Mouse (Mus musculus): ENCODE measurements around the gene Gm14085. TPM values are rescaled to one million over a fixed set of nuclear protein-coding genes. Genes with fewer than 3 reads are reported as not detected.
A peak's percentile ranks its signal among the peaks of the same experiment; 100 is the strongest.
"Not testable (repeated sequence)": the region's sequence is repeated elsewhere in the genome, so short reads cannot be mapped to it uniquely, and the experiment has no call there.

The Gm14085 gene
- polyA plus RNA-seq, 1 experiment from 2014 or later, result 0.53 TPM

DNA sequence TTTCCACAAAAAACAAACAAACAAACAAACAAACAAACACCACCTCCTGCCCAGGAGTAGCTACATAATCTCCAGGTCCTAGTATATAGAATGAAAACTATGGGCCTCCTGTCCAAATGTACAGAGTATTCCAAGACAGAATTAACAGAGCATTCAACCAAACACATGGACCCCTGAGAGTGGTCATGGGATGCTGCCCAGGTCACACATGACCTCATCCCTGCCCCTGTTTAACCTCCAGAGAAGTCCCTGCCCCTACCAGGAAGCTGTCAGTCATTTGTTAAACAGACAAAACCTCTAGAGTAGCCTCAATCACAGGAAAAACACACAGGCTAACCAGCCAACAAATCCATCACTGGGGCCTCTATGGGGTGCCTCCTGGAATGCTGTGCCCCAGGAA lies 8.2 kb upstream of the Gm14085 start:
- no peak overlapping the region for H3K4me3 ChIP-seq (ENCODE audit: low read length)
- H3K27me3 ChIP-seq (replicated peaks; ENCODE audit: control insufficient read depth, insufficient read depth, low read length), result no peaks in the 10 kb centered on the region
- H3K4me2 ChIP-seq (ENCODE audit: low read depth, low read length), result no peak overlapping the region
- H3K9ac ChIP-seq (ENCODE audit: low read depth, low read length), result no peak overlapping the region
- no peak overlapping the region for H3K27ac ChIP-seq (ENCODE audit: low read length)
- no peaks in the 10 kb centered on the region for H3K36me3 ChIP-seq (ENCODE audit: control insufficient read depth, insufficient read depth, low read length)
- H3K4me1 ChIP-seq (ENCODE audit: control insufficient read depth, insufficient read depth, low read length), result no peaks in the 10 kb centered on the region
- H3K9me3 ChIP-seq (ENCODE audit: control insufficient read depth, low read length), result no peaks in the 10 kb centered on the region
- ATAC-seq, result no peak

DNA sequence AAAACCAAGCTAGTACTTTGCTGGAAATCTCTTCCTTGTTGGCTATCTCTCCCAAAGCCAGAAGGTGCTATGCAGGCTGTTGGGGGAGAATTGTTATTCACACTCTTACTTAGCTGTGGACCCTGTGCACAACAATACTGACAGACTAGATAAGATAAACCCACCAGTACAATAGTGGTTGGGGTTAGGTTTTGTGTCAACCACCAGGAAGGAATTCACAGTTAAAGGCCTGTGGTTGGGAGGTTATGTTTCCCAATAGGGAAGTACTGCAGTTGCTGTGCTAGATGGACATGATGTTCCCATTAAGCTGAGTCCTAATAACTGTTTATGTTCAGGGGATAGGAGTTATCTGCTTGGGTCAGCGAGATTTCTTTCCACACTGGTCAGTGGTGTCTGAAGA lies 954 bp upstream of the Gm14085 start:
- H3K4me2 ChIP-seq (ENCODE audit: low read depth, low read length); H3K4me1 ChIP-seq (ENCODE audit: control insufficient read depth, insufficient read depth, low read length); H3K27ac ChIP-seq (ENCODE audit: low read length); H3K36me3 ChIP-seq (ENCODE audit: control insufficient read depth, insufficient read depth, low read length); H3K9me3 ChIP-seq (ENCODE audit: control insufficient read depth, low read length); H3K4me3 ChIP-seq (ENCODE audit: low read length); H3K27me3 ChIP-seq (replicated peaks; ENCODE audit: control insufficient read depth, insufficient read depth, low read length); H3K9ac ChIP-seq (ENCODE audit: low read depth, low read length); ATAC-seq: not testable (repeated sequence)
- WGBS, result 74% methylated on average over 1 of the region's 1 CpGs

DNA sequence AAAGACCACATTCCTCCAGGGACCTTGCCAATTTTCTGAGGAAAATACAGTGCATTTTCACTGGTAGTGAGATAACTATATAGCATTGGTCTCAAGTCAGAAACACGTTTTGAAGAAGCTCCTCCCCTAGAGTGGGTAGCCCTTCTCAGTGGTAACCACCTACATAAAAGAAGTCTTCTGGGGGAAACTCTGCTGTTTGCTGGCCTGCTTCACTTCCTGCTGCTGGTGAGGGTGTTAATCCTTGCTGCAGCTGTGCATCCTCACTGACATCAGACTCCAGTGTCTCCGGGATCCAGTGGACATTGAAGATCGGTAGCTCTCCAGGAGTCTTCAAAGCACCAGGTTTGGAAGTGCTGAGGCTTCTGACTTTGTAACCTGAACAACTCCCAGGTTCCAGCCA lies 913 bp downstream of the Gm14085 start:
- not testable (repeated sequence) for H3K4me1 ChIP-seq (ENCODE audit: control insufficient read depth, insufficient read depth, low read length); H3K36me3 ChIP-seq (ENCODE audit: control insufficient read depth, insufficient read depth, low read length); H3K27me3 ChIP-seq (replicated peaks; ENCODE audit: control insufficient read depth, insufficient read depth, low read length); H3K27ac ChIP-seq (ENCODE audit: low read length); H3K4me3 ChIP-seq (ENCODE audit: low read length); H3K9ac ChIP-seq (ENCODE audit: low read depth, low read length); H3K4me2 ChIP-seq (ENCODE audit: low read depth, low read length); H3K9me3 ChIP-seq (ENCODE audit: control insufficient read depth, low read length)
- ATAC-seq, result peak; percentile 37
- WGBS, result 36% methylated on average over 1 of the region's 3 CpGs

DNA sequence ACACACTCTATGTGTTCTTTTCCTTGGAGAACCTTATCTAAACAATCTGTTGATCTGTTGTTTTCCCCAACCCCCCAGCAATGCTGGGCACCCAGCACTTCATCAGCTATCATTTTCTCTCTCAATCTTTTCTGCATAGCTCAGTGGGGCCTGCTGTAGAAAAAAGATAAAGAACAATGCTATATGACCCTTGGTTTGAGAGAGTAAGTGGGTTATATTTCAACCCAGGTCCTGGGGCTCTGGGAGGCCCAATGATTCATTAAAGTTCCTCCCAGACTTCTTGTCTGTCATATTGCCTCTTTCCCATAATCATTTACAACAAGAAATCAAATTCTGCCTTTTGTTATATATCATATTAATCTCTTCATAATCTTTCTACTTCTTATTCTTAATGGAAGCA lies 1.4 kb downstream of the Gm14085 start:
- H3K27me3 ChIP-seq (replicated peaks; ENCODE audit: control insufficient read depth, insufficient read depth, low read length); H3K4me1 ChIP-seq (ENCODE audit: control insufficient read depth, insufficient read depth, low read length); H3K36me3 ChIP-seq (ENCODE audit: control insufficient read depth, insufficient read depth, low read length); H3K9me3 ChIP-seq (ENCODE audit: control insufficient read depth, low read length); H3K9ac ChIP-seq (ENCODE audit: low read depth, low read length); H3K4me3 ChIP-seq (ENCODE audit: low read length); H3K27ac ChIP-seq (ENCODE audit: low read length); H3K4me2 ChIP-seq (ENCODE audit: low read depth, low read length): not testable (repeated sequence)
- peak; percentile 88 for ATAC-seq

DNA sequence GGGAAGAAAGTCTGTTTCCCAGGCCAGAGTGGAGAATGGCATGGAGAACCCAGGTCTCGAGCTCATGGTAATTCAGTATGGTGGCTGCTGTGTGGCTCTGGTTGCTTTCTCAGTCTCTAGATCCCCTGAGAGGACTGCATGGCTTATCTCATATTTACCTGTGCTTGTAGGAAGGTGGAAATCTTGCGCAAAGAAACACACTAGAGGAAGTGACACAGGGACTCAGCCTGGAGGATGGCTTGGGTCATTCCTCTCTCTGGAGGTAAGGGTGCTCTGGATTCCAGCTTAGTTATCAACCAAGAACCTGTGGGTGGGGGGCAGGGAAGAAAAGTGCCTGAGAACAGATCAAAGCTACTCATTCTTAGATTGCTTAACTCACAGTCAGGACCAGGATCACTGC lies 1.9 kb downstream of the Gm14085 start:
- Histone ChIP-seq H3K4me3 (ENCODE audit: low read length) (no peak overlapping the region), H3K27ac (ENCODE audit: low read length) (peak overlapping the region; percentile 68), H3K9ac (ENCODE audit: low read depth, low read length) (no peak overlapping the region), H3K36me3 (ENCODE audit: control insufficient read depth, insufficient read depth, low read length) (no peaks in the 10 kb centered on the region), H3K4me2 (ENCODE audit: low read depth, low read length) (no peak overlapping the region), H3K27me3 (replicated peaks; ENCODE audit: control insufficient read depth, insufficient read depth, low read length) (no peaks in the 10 kb centered on the region), H3K9me3 (ENCODE audit: control insufficient read depth, low read length) (no peaks in the 10 kb centered on the region), H3K4me1 (ENCODE audit: control insufficient read depth, insufficient read depth, low read length) (no peaks in the 10 kb centered on the region)
- WGBS, result 68% methylated on average over 2 of the region's 2 CpGs
- ATAC-seq, result peak; percentile 70

DNA sequence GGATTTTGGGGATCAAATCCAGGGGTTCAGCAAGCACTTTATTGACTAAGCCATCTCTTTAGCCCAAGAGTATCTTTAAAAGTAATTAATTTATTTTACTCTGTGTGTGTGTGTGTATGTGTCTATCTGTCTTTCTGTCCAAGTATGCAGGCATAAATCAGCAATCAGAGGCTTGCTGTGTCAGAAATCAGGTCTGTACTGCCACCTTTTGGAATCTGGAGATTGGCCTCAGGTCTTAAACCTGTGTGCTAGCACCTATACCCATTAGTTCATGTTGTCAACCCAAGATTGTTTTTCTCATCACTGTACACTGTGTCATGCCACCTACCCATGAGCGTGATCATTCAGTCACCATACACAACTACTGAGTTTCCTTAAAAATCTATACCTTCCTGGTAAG lies 45.0 kb downstream of the Gm14085 start:
- H3K36me3 ChIP-seq (ENCODE audit: control insufficient read depth, insufficient read depth, low read length); H3K27ac ChIP-seq (ENCODE audit: low read length); ATAC-seq; H3K9me3 ChIP-seq (ENCODE audit: control insufficient read depth, low read length); H3K9ac ChIP-seq (ENCODE audit: low read depth, low read length); H3K4me3 ChIP-seq (ENCODE audit: low read length); H3K27me3 ChIP-seq (replicated peaks; ENCODE audit: control insufficient read depth, insufficient read depth, low read length); H3K4me2 ChIP-seq (ENCODE audit: low read depth, low read length); H3K4me1 ChIP-seq (ENCODE audit: control insufficient read depth, insufficient read depth, low read length): not testable (repeated sequence)
- 97% methylated on average over 1 of the region's 1 CpGs for WGBS

DNA sequence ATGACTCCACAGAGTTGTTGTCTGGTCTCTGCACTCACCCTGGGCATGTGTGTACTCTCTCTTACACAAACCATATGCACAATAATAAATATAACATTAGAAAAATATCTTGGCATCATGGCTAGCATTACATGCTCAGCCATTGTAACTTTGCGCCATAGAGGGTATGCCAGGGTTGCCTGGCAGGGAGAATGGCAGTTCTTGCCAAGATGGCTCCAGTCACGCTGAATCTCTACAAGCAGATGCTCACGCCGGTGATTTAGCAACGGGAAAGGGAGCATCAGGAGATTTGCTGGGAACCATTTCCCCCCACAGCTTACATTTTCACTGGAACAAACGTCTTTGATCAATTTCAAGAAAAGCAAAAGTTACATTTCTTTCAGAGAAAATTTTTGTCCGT lies 46.5 kb downstream of the Gm14085 start:
- H3K9ac ChIP-seq (ENCODE audit: low read depth, low read length), result no peak overlapping the region
- H3K27me3 ChIP-seq (replicated peaks; ENCODE audit: control insufficient read depth, insufficient read depth, low read length), result no peaks in the 10 kb centered on the region
- 83% methylated on average over 7 of the region's 7 CpGs for WGBS
- no peak for ATAC-seq
- no peaks in the 10 kb centered on the region for H3K36me3 ChIP-seq (ENCODE audit: control insufficient read depth, insufficient read depth, low read length)
- H3K4me1 ChIP-seq (ENCODE audit: control insufficient read depth, insufficient read depth, low read length), result no peaks in the 10 kb centered on the region
- no peak overlapping the region for H3K4me2 ChIP-seq (ENCODE audit: low read depth, low read length)
- no peaks in the 10 kb centered on the region for H3K9me3 ChIP-seq (ENCODE audit: control insufficient read depth, low read length)
- H3K27ac ChIP-seq (ENCODE audit: low read length), result no peak overlapping the region
- no peak overlapping the region for H3K4me3 ChIP-seq (ENCODE audit: low read length)

DNA sequence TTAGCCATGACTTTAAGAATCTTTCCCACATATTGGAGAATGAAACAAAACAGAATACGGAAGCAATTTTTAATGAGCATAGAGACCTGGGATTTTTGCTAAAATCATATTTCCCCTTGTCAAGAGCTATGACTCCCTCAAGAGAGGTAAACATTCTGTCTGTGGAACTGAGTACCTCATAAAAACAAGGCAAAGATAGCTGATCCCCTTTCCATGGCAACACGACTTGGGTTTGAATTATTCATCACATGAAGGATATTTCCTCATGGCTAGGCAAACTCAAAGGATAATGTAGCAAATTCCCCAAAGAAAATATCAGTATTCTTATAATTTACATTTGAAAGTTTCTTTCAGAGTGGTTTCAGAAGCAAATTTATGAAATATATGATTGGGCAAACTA lies 47.0 kb downstream of the Gm14085 start:
- 78% methylated on average over 2 of the region's 2 CpGs for WGBS
- Histone ChIP-seq H3K4me2 (ENCODE audit: low read depth, low read length) (no peak overlapping the region), H3K4me1 (ENCODE audit: control insufficient read depth, insufficient read depth, low read length) (no peaks in the 10 kb centered on the region), H3K9me3 (ENCODE audit: control insufficient read depth, low read length) (no peaks in the 10 kb centered on the region), H3K27ac (ENCODE audit: low read length) (no peak overlapping the region), H3K9ac (ENCODE audit: low read depth, low read length) (no peak overlapping the region), H3K27me3 (replicated peaks; ENCODE audit: control insufficient read depth, insufficient read depth, low read length) (no peaks in the 10 kb centered on the region), H3K4me3 (ENCODE audit: low read length) (no peak overlapping the region), H3K36me3 (ENCODE audit: control insufficient read depth, insufficient read depth, low read length) (no peaks in the 10 kb centered on the region)
- ATAC-seq, result no peak

DNA sequence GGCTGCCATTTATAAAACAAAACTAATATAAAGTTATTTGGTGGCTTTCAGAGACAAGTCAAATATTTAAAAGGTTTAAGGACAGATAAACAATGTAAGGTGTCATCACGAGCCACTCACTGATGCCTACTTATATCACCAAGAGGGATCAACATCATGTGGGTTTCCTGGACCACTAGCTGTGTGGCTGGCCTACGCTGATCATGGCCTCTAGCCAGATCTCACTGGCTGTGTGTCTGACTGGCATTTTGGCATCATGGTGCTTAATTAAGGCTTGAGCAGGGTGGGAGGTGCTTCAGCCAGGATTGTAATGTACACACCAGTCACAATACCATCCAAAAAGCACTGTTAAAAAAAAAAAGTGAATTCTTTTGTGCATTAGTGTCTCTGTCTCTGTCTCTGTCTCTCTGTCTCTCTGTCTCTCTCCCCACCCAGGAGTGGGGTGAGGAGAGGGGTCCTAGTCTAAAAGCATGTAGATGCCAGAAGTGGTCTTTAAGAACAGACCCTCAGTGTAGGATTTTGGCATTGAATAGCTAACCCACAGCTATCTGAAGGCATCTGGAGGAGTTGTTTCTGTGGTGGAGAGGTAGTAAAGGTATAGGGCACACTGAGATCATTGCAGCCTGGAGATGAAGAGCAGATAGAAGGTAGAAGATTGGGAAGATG lies 47.5 kb downstream of the Gm14085 start:
- WGBS, result 75% methylated on average over 2 of the region's 2 CpGs
- no peak overlapping the region for H3K4me3 ChIP-seq (ENCODE audit: low read length)
- no peak for ATAC-seq

DNA sequence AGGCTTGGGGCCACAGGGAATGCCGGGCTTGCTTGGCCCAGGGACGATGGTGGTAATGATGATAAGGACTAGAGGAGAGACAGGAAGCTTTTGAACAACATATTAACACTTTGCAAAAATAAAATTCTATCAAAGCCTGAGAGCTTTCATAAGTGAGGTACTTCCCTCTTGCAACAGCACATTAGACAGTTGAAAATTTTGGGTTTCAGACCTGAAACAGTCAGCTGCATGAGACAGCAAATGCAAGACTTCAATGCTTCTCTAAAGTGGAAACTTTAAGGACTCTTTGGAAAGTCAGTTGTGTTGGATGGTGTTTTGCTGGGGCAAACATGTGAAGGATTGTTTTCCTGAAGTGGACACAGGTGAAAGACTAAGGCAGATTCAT lies 48.1 kb downstream of the Gm14085 start:
- Histone ChIP-seq H3K27me3 (replicated peaks; ENCODE audit: control insufficient read depth, insufficient read depth, low read length) (no peaks in the 10 kb centered on the region), H3K27ac (ENCODE audit: low read length) (no peak overlapping the region), H3K4me1 (ENCODE audit: control insufficient read depth, insufficient read depth, low read length) (no peaks in the 10 kb centered on the region), H3K4me2 (ENCODE audit: low read depth, low read length) (no peak overlapping the region), H3K9ac (ENCODE audit: low read depth, low read length) (no peak overlapping the region), H3K36me3 (ENCODE audit: control insufficient read depth, insufficient read depth, low read length) (no peaks in the 10 kb centered on the region), H3K4me3 (ENCODE audit: low read length) (no peak overlapping the region), H3K9me3 (ENCODE audit: control insufficient read depth, low read length) (no peaks in the 10 kb centered on the region)
- WGBS, result 91% methylated on average over 2 of the region's 2 CpGs
- ATAC-seq, result no peak

More for the DNA sequence above, 47.5 kb downstream of the Gm14085 start:
- H3K4me1 ChIP-seq (ENCODE audit: control insufficient read depth, insufficient read depth, low read length), result no peaks in the 10 kb centered on the region
- no peak overlapping the region for H3K27ac ChIP-seq (ENCODE audit: low read length)
- H3K9ac ChIP-seq (ENCODE audit: low read depth, low read length), result no peak overlapping the region
- H3K9me3 ChIP-seq (ENCODE audit: control insufficient read depth, low read length), result no peaks in the 10 kb centered on the region
- H3K36me3 ChIP-seq (ENCODE audit: control insufficient read depth, insufficient read depth, low read length), result no peaks in the 10 kb centered on the region
- no peaks in the 10 kb centered on the region for H3K27me3 ChIP-seq (replicated peaks; ENCODE audit: control insufficient read depth, insufficient read depth, low read length)
- no peak overlapping the region for H3K4me2 ChIP-seq (ENCODE audit: low read depth, low read length)
